Mouse (Mus musculus): Measurements from ENCODE around the gene Scgb1b12. TPM values are rescaled to one million over a fixed set of nuclear protein-coding genes. Genes with fewer than 3 reads are reported as not detected.
"Not testable (repeated sequence)": the region's sequence is repeated elsewhere in the genome, so short reads cannot be mapped to it uniquely, and the experiment has no call there.

The Scgb1b12 gene
- not detected in 2 replicates for polyA plus RNA-seq (2015; fragmentation: Nextera tagmentation; extraction: Ambion mirVana)

DNA sequence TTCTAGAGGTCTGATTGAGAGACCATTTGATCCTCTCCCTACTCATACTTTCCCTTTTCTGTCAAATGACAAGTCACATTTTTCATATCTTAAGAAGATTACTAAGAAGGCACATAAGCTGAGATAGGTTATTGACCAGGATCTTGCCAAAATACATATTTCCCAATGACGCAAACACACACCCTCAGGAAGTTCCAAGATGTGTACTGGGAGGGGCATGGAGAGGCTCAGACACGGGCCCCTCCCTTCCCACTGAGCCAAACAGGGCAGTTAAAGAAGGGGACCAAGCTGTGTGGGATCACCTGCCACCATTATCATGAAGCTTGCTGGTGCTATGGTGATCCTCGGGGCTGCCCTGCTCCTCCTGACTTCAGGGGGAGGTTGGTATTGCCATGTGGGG is at the start of gene Scgb1b12:
Gene Scgb1b12 (plus strand): TSS at position 301 of the 400 bp plus-strand sequence.
- not testable (repeated sequence) for H3K27me3 ChIP-seq; H3K9ac ChIP-seq; H3K27ac ChIP-seq; H3K36me3 ChIP-seq; H3K4me2 ChIP-seq; H3K4me3 ChIP-seq; H3K4me1 ChIP-seq; H3K9me3 ChIP-seq; ATAC-seq (ENCODE audit: borderline replicate concordance, extremely low read depth, low FRiP score, low TSS enrichment)
- 91% methylated on average over 1 of the region's 3 CpGs for WGBS

DNA sequence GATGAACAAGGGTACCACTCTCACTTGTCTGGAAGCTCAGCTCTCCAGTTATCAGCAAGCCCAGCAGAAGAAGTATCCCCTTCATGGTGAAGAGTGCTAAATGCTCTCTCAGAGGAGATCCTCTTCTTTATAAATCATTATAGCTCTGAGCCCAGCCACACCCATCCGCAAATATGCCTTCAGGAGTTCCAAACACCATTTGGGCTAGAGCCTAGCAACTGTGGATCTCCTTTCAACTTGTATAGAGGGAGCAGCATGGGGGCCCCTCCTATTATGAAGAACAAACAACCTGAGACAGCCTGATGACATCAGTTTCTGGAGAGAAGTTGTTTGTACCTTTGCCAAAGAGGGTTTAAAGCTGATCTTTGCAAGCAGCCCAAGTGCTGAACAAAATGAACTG is 6.8 kb upstream of the Scgb1b12 start, which contains the start of gene Scgb2b12:
Gene Scgb2b12 (minus strand): TSS at position 101 of the 400 bp plus-strand sequence.
- 73% methylated on average over 1 of the region's 1 CpGs for WGBS
- not testable (repeated sequence) for H3K4me2 ChIP-seq; ATAC-seq (ENCODE audit: borderline replicate concordance, extremely low read depth, low FRiP score, low TSS enrichment); H3K9ac ChIP-seq; H3K9me3 ChIP-seq; H3K4me1 ChIP-seq; H3K36me3 ChIP-seq; H3K27me3 ChIP-seq; H3K4me3 ChIP-seq; H3K27ac ChIP-seq

Other genes starting within 250 kb of the Scgb1b12 start
- gene Scgb1b10, start 233.3 kb upstream of the Scgb1b12 start, polyA plus RNA-seq (2015; fragmentation: Nextera tagmentation; extraction: Ambion mirVana), result not detected in 2 replicates
- not detected in 2 replicates for gene Scgb2b11, start 123.0 kb upstream of the Scgb1b12 start, polyA plus RNA-seq (2015; fragmentation: Nextera tagmentation; extraction: Ambion mirVana)
- gene Scgb1b11, start 111.3 kb upstream of the Scgb1b12 start, polyA plus RNA-seq (2015; fragmentation: Nextera tagmentation; extraction: Ambion mirVana), result not detected in 2 replicates
- gene Scgb2b12, start 6.9 kb upstream of the Scgb1b12 start, polyA plus RNA-seq (2015; fragmentation: Nextera tagmentation; extraction: Ambion mirVana), result not detected in 2 replicates
- gene Scgb1b29, start 107.4 kb downstream of the Scgb1b12 start, polyA plus RNA-seq (2015; fragmentation: Nextera tagmentation; extraction: Ambion mirVana), result not detected in 2 replicates